Mouse (Mus musculus) MEL (cell line): ENCODE data around the gene Fam155a.

ENCODE experiments used
- CTCF ChIP-seq, 3 experiments: IDR thresholded peaks in 2 of 3; conservative IDR thresholded peaks in 1 of 3; 2 replicates each; pipeline ENCODE4 v1.5.1; 2011 to 2012; ENCODE audit warnings: low read length in 3 of 3, low read depth in 2 of 3, mild to moderate bottlenecking in 2 of 3, improper control_type of control experiment in 1 of 3, inconsistent platforms in 1 of 3, mixed read lengths in 1 of 3, moderate library complexity in 1 of 3; ENCODE audit not compliant: control insufficient read depth in 1 of 3, insufficient read depth in 1 of 3, poor library complexity in 1 of 3, severe bottlenecking in 1 of 3
- E2F4 ChIP-seq: IDR thresholded peaks from 2 replicates; pipeline ENCODE4 v1.6.1; 2011; ENCODE audit warnings: low read depth, low read length, improper control_type of control experiment, borderline replicate concordance
- GATA1 ChIP-seq: IDR thresholded peaks from 2 replicates; pipeline ENCODE4 v1.6.1; 2011; ENCODE audit warnings: low read depth, low read length, improper control_type of control experiment
- MAX ChIP-seq: IDR thresholded peaks from 2 replicates; pipeline ENCODE4 v1.6.1; 2011; ENCODE audit warnings: low read length, improper control_type of control experiment
- MEF2A ChIP-seq: IDR thresholded peaks from 2 replicates; pipeline ENCODE4 v1.6.1; 2014; ENCODE audit warnings: low read depth, mild to moderate bottlenecking, inconsistent platforms, low read length, improper control_type of control experiment; ENCODE audit not compliant: poor library complexity, insufficient replicate concordance, severe bottlenecking; ENCODE audit errors: extremely low read depth
- TCF12 ChIP-seq: IDR thresholded peaks from 2 replicates; pipeline ENCODE4 v1.6.1; 2014; ENCODE audit warnings: low read depth, mild to moderate bottlenecking, inconsistent platforms, low read length, improper control_type of control experiment, moderate library complexity

DNA sequence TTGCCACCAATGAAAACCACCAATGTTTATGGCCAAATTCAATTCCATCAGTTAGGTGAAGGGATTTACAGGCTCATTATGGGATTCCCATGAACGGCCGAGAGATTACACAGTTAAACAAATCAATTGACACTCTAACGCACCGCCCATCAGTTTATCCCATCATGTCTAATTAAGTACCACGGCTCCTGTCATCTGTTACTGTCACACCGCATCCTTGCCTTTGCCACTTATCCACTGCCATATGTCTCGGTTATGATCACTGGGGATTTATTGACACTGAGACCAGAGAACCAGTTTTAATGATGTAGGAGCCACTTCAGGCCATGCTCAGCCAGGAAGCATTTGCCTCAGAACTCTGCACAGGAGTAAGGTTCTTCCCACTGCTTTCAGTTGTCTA is 588.5 kb downstream of the Fam155a start:
- no peak for TF ChIP-seq CTCF (IDR thresholded peaks at IDR 0.05 in 2 of 3, conservative IDR thresholded peaks at IDR 0.05 in 1 of 3; ENCODE audit: control insufficient read depth in 1 of 3, insufficient read depth in 1 of 3, low read depth in 2 of 3, low read length in 3 of 3, poor library complexity in 1 of 3, severe bottlenecking in 1 of 3)
- TF ChIP-seq E2F4: no peak
- no peak for TF ChIP-seq MEF2A
- TF ChIP-seq TCF12: no peak
- no peak for TF ChIP-seq MAX
- no peak for TF ChIP-seq GATA1
